Mouse (Mus musculus) MN1 (cell line): Measurements from ENCODE around the gene Gnl2.

Experiments
- DNase-seq: peaks from one replicate; pipeline ENCODE4 v3.0.0-alpha.2; 2016; ENCODE audit warnings: low spot score

The Gnl2 gene

GRCm38 (mm10) chr4:125002978-125003377 lies 13.4 kb upstream of the Gnl2 start:
- no peak for DNase-seq

GRCm38 (mm10) chr4:125004886-125005285 lies 11.5 kb upstream of the Gnl2 start:
- no peak for DNase-seq

- DNase-seq: no peak
Measured at GRCm38 (mm10) chr4:125007460-125007859, 8.9 kb upstream of the Gnl2 start.

- no peak for DNase-seq
Measured at GRCm38 (mm10) chr4:125008220-125008619, 8.2 kb upstream of the Gnl2 start.

GRCm38 (mm10) chr4:125008712-125009111 lies 7.7 kb upstream of the Gnl2 start:
- no peak for DNase-seq

GRCm38 (mm10) chr4:125017431-125017830 lies 1.0 kb downstream of the Gnl2 start:
- DNase-seq: no peak

- no peak for DNase-seq
Measured at GRCm38 (mm10) chr4:125020780-125021538, 4.6 kb downstream of the Gnl2 start.

GRCm38 (mm10) chr4:125029891-125030614 lies 13.7 kb downstream of the Gnl2 start:
- DNase-seq: peak; percentile 94

- DNase-seq: peak; percentile 28
Measured at GRCm38 (mm10) chr4:125034341-125034740, 18.0 kb downstream of the Gnl2 start.

GRCm38 (mm10) chr4:125044454-125044853 lies 28.1 kb downstream of the Gnl2 start:
- no peak for DNase-seq

- DNase-seq: no peak
Measured at GRCm38 (mm10) chr4:125055385-125055784, 39.0 kb downstream of the Gnl2 start.

GRCm38 (mm10) chr4:125056476-125056875 lies 40.1 kb downstream of the Gnl2 start:
- no peak for DNase-seq

GRCm38 (mm10) chr4:125057273-125057672 lies 40.9 kb downstream of the Gnl2 start:
- no peak for DNase-seq

GRCm38 (mm10) chr4:125058033-125058432 lies 41.6 kb downstream of the Gnl2 start:
- DNase-seq: no peak

- peak; percentile 68 for DNase-seq
Measured at GRCm38 (mm10) chr4:125059025-125059424, 42.6 kb downstream of the Gnl2 start.

GRCm38 (mm10) chr4:125063829-125064228 lies 47.4 kb downstream of the Gnl2 start:
- no peak for DNase-seq

- peak; percentile 15 for DNase-seq
Measured at GRCm38 (mm10) chr4:125065517-125066307, 49.3 kb downstream of the Gnl2 start, which contains the start of gene Dnali1. Dnali1 (minus strand) TSS chr4:125065703.

GRCm38 (mm10) chr4:125066490-125067370 lies 50.3 kb downstream of the Gnl2 start, which contains the start of gene Snip1:
Snip1 (plus strand) TSS chr4:125066672.
- DNase-seq: peak; percentile 91

- no peak for DNase-seq
Measured at GRCm38 (mm10) chr4:125077700-125078099, 61.3 kb downstream of the Gnl2 start.

GRCm38 (mm10) chr4:125078698-125079097 lies 62.3 kb downstream of the Gnl2 start:
- DNase-seq: no peak
